Mouse (Mus musculus) right cerebral cortex, adult 2 months (tissue): ENCODE measurements at regions not wholly inside any gene's neighbourhood (a gene's known extent, or its start where the extent isn't known, plus 50 kb on each side); places are given as distances from the start of the nearest gene placed in this dataset.

Source experiments
- DNase-seq, 2 experiments: peaks; one replicate each; pipeline ENCODE4 v3.0.0; 2021 to 2022; ENCODE audit warnings: low spot score in 2 of 2

DNA sequence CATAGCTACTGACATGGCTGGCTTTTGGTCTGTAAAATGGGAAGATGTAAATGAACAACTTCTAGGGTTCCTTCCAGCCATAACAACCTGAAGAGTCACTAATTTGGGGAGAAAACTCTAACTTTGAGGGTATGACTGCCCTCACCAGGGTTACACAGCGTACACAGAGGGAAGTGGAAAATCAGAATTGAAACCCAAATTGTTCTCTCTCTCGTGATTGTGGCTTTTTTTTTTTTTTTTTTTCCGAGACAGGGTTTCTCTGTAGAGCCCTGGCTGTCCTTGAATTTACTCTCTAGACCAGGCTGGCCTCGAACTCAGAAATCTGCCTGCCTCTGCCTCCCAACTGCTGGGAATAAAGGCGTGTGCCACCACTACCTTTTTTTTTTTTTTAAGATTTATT, 80.4 kb upstream of the Pmfbp1 start:
- DNase-seq: no peak

DNA sequence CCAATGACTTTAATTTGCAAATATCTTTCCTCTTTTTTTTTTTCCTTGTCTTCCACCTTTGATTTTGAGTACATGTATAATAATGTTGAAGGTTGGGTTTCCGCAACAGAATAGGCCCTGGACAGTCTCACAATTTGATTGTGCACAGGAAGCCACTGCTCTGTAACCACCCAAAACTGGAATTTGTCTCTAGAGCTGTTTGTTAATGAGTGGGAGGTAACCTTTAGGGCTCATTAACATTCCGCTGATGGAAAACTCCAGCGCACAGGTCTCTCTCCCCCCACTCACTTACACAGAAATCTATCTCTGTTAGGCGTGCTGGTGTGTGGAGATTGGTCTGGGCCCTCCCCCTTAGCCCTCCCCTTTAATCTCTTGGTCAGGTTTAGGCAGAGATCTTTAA, 78.5 kb upstream of the Pmfbp1 start:
- DNase-seq: no peak

GRCm38 (mm10) chr8:109415906-109416305, 77.9 kb upstream of the Pmfbp1 start:
- peak in 1 of 2 experiments; percentile 7 for DNase-seq

DNA sequence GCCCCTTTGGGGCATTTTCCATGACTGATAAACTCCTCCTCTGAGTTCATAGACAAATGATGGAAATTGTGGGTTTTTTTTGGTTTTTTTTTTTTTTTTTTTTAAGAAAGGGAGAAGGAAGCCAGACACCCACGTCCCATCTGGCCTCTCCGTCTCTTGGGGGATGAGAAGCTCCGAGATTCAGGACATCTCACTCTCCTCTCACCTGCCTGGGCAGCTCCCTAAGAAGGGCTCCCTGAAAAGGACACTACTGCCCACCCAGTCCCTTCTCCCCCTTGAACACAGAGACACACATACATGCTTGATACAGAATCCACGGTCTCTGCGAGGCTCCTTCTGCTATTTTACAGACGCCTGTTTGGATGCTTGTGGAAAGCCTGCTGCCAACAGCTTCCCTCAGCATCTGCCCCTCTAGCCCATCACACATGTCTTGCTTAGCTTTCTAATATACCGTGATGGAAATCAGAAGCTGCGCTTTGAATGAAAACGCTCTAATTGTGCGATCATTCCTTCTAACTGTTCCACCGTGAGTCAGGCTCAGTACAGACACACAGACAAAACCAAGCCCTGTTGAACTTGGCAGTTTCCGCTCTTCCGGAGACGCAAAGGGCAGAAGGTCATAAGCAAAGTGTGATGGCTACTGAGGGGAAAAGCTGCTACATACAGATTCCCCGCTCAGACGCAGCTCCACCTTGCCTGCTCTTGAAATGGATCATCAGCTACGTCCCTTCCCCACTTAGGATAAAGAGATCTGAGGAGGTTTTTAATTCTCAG, 77.3 kb upstream of the Pmfbp1 start:
- DNase-seq: peak; percentile 66 to 70

DNA sequence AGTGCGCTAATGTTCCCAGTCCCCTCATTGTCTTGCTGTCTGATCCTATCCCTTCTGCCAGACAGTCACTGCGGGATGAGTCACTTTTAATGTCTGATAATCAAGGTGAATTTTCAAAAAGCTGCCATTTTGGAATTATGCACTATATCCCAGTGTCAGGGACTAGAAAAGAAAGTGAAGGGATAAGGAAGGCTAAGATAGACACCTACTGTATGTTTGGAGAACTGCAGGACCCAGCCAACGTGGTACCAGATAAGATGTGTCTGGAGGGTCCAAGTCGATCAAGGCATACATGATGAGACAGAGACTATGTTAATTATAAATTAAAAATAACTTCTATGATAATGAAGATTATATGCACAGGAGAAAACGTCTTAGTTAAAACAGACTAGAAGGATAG, 76.6 kb upstream of the Pmfbp1 start:
- peak; percentile 75 to 78 for DNase-seq

DNA sequence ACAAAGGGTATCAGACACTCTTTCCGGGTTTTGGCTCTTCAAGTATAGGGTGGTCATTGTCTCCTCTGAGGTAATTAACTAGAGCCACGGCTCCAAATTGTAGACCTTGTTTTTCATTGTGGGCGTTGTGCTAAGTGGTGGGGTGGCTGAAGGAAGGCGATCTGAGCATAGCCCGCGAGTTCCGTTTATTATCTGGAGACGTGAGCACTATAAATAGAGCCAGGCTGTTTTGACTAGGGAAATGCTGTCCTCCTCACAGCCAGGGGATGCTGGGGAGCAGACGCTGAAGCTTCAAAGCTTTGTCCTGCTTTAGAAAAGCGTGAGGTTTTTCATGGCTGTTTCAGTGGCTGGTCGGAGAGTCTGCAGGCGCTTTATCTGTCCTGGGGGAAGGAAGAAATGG, 75.9 kb upstream of the Pmfbp1 start:
- DNase-seq: peak; percentile 33 to 56

DNA sequence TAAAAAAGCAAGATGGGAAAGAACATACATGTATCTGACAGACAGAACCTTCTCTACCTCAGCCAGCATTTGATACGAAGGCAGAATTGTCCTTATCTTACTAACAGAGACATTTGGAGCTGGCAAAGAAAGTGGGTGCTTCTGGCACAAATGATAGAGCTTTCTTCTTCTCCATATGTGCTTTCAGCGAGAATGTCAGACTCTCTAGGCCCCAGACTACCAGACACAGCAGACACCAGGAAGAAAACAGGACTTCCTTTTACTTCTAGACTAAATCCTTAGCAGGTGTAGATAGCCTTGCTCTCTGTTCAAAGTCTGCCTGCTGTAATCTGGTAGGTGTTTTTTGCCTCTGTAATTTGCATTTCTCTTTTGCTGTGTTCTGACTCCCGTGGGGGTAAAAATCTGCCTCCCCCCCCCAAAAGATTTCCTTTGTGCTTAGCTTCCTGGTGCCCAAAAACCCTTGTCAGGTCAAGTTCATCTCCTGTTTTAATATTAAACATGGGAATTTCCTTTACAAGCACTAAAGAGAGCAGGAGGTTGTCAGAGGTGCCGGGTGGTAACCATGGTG, 74.7 kb upstream of the Pmfbp1 start:
- peak; percentile 21 to 48 for DNase-seq

DNA sequence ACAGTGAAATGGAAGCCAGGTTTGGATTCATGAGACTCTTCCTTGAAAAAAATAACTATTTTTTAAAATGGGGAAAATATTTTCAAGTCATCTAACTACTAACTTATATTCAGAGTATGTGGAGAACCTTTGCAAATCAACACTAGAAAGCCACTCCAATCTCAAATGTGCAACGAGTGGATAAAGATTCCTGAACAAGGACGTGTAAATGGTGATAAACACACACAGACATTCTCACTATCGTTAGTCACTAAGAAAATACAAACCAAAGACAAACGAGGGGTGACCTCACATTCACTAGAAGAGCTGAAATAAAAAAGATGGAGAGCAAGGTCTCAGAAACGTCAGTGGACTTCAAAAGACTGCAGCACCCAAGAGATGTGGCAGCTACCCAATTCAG, 69.8 kb upstream of the Pmfbp1 start:
- DNase-seq: no peak

GRCm38 (mm10) chr8:109428551-109428950, 65.3 kb upstream of the Pmfbp1 start:
- DNase-seq: no peak

- DNase-seq: no peak
These were observed 59.3 kb upstream of the Pmfbp1 start for GRCm38 (mm10) chr8:109434538-109434937.

- DNase-seq: no peak
These were observed 57.8 kb upstream of the Pmfbp1 start for GRCm38 (mm10) chr8:109436056-109436455.

- DNase-seq: peak; percentile 12 to 32
These were observed 56.8 kb upstream of the Pmfbp1 start for GRCm38 (mm10) chr8:109436830-109437567.

DNA sequence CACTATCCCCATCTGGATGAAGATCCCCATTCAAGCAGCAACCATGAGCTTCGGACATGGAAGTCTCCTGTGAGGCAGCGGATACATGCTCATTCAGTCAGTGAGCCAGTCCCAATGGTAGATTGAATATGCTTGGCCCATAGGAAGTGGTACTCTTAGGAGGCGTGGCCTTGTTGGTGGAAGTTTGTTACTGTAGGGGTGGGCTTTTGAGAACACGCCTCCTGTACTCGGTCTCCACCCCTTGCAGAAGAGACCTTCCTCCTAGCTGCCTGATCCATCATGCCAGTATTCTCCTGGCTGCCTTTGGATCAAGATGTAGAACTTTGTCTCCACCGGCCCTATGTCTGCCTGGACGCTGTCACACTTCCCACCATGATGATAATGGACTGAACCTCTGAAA, 55.3 kb upstream of the Pmfbp1 start:
- DNase-seq: no peak
